Mouse (Mus musculus) G1E (cell line): ENCODE data around the gene Plekha7. TPM values are rescaled to one million over a fixed set of nuclear protein-coding genes. Genes with fewer than 3 reads are reported as not detected.
A peak's percentile ranks its signal among the peaks of the same experiment; 100 is the strongest.

Experiments used
- ATAC-seq: 2 replicates; pipeline ENCODE4 v1.8.0; 2016; ENCODE audit warnings: mild to moderate bottlenecking; ENCODE audit not compliant: insufficient number of reproducible peaks, poor library complexity, low FRiP score, severe bottlenecking; ENCODE audit errors: extremely low read depth
- DNase-seq: peaks from one replicate; pipeline ENCODE4 v3.0.0; 2012; ENCODE audit warnings: low spot score
- H3K27me3 ChIP-seq: 2 replicates; pipeline ENCODE4 v1.6.1; 2012; ENCODE audit warnings: mild to moderate bottlenecking, low read length, inconsistent platforms; ENCODE audit not compliant: insufficient read depth
- H3K36me3 ChIP-seq: replicated peaks from 2 replicates; pipeline ENCODE3; 2012; ENCODE audit warnings: mild to moderate bottlenecking, inconsistent platforms
- H3K4me1 ChIP-seq: 2 replicates; pipeline ENCODE4 v1.6.1; 2012; ENCODE audit warnings: low read depth, low read length, inconsistent platforms, mixed read lengths; ENCODE audit not compliant: insufficient read depth
- H3K4me3 ChIP-seq: 2 replicates; pipeline ENCODE4 v1.5.1; 2012; ENCODE audit warnings: low read depth, mild to moderate bottlenecking, inconsistent platforms, low read length, moderate library complexity, mixed read lengths
- H3K9me3 ChIP-seq: replicated peaks from 2 replicates; pipeline ENCODE4 v1.6.1; 2012; ENCODE audit warnings: inconsistent platforms
- CTCF ChIP-seq: IDR thresholded peaks from 2 replicates; pipeline ENCODE4 v1.5.1; 2012; ENCODE audit warnings: low read depth, low read length, inconsistent platforms, mixed read lengths
- GATA1 ChIP-seq: IDR thresholded peaks from 2 replicates; pipeline ENCODE4 v1.6.1; 2012; ENCODE audit warnings: borderline replicate concordance, low read length, inconsistent platforms, mixed read lengths
- GATA2 ChIP-seq: IDR thresholded peaks from 2 replicates; pipeline ENCODE4 v1.6.1; 2012; ENCODE audit warnings: low read depth, low read length, inconsistent platforms, borderline replicate concordance
- POLR2AphosphoS5 ChIP-seq: IDR thresholded peaks from 2 replicates; pipeline ENCODE4 v1.6.1; 2012; ENCODE audit warnings: low read depth, low read length, inconsistent platforms; ENCODE audit not compliant: insufficient replicate concordance
- TAL1 ChIP-seq: conservative IDR thresholded peaks from 2 replicates; pipeline ENCODE4 v1.6.1; 2012; ENCODE audit warnings: low read depth, low read length, inconsistent platforms, mixed read lengths
- polyA plus RNA-seq: library from polyadenylated mRNA; stranded (reverse); fragments of >175 nt; gene quantifications from 2 replicates; pipeline ENCODE4 v1.2.3, GENCODE M21; 2012
- total RNA-seq, 2 experiments: library from RNA; stranded (forward) in 1 of 2; stranded (reverse) in 1 of 2; fragments of 200-1000 nt in 1 of 2; fragments of >200 nt in 1 of 2; fragmentation: Nextera tagmentation in 1 of 2; gene quantifications; 2 replicates each; pipeline ENCODE4 v1.2.3; 2014 to 2017

The Plekha7 gene
- total and polyA plus RNA-seq, 3 experiments, result 10.1 to 33.4 (median 18.5) TPM

DNA sequence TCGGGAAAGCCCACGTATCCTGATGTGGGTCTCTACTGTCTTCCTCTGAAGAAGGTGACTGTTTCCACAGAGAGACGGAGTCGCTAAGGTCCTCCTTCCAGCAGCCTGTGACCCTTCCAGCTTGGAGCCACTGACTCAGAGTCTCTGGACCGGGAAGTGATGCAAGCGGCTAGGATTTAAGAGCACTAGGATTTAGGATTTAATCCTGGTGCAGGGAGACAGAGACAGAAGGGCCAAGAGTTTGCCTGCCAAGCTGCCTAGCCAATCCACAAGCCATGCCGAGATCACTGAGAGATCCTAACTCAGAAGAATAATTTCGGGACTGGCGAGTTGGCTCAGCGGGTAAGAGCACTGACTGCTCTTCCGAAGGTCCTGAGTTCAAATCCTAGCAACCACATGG, 59.6 kb downstream of the Plekha7 start:
- ATAC-seq (no peak), DNase-seq (no peak)
- H3K36me3 ChIP-seq, result peaks cover 7% of the 10 kb centered on the region
- TF ChIP-seq GATA2 (no peak), POLR2AphosphoS5 (no peak), CTCF (no peak), GATA1 (no peak), TAL1 (no peak)
- no peaks in the 10 kb centered on the region for H3K9me3 ChIP-seq
- no peaks in the 10 kb centered on the region for H3K27me3 ChIP-seq
- H3K4me3 ChIP-seq, result no peak overlapping the region
- H3K4me1 ChIP-seq, result peaks cover 21% of the 10 kb centered on the region

DNA sequence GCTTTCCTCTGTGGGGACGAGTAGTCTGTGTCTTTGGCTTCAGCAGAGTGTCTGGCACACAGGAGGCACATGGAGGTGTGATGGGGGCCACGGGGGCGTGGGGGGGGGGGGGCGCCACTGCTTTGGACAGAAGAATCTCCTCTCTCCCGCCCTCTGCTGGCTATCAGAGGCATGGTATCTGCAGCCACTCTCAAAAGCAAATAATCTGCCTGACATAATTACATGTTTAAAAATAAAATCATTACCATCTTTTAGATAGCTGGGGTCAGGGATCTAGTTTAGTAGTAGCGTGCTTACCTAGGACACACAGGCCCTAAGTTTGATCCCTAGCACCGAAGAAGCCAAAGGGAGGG, 60.8 kb downstream of the Plekha7 start:
- peaks cover 7% of the 10 kb centered on the region for H3K36me3 ChIP-seq
- no peak for DNase-seq
- peaks cover 15% of the 10 kb centered on the region for H3K4me1 ChIP-seq
- no peaks in the 10 kb centered on the region for H3K27me3 ChIP-seq
- no peaks in the 10 kb centered on the region for H3K9me3 ChIP-seq
- TF ChIP-seq GATA1, result no peak
- no peak overlapping the region for H3K4me3 ChIP-seq
- ATAC-seq, result no peak

DNA sequence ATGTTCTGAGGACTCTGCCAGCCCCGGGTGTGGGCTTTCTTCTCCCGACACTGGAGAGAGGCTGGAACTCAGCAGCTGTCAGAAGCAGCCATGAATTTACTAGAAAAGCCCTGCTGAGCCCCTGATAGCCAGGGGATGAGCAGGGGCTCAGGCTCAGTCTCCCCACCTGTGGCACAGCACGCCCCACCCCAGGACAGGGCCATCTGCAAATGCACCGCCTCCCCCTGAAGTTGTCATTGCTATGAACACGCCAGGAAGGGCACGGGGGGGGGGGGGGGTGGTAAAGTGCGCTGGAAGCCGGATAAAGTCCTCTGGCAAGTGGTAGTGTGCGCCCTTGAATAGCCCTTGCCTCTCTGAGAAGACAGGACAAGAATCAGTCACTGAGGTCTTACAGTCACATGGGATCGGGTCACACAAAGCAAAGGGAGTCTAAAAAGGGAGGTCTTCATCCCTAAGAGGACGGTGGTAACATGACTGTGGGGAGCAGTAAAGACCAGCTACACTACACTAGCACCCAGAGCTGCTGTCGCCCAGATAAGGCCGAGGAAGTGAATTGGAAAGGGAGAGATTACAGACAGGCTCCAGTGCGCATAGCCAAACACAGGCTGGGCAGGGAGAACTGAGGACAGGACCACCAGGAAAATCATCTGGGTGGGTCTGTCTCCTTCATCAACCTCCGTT, 61.3 kb downstream of the Plekha7 start:
- Histone ChIP-seq H3K36me3 (peaks cover 8% of the 10 kb centered on the region), H3K9me3 (no peaks in the 10 kb centered on the region), H3K4me1 (peaks cover 14% of the 10 kb centered on the region), H3K4me3 (no peak overlapping the region), H3K27me3 (no peaks in the 10 kb centered on the region)
- TF ChIP-seq POLR2AphosphoS5 (no peak), CTCF (no peak), GATA2 (no peak)
- ATAC-seq (no peak), DNase-seq (no peak)

DNA sequence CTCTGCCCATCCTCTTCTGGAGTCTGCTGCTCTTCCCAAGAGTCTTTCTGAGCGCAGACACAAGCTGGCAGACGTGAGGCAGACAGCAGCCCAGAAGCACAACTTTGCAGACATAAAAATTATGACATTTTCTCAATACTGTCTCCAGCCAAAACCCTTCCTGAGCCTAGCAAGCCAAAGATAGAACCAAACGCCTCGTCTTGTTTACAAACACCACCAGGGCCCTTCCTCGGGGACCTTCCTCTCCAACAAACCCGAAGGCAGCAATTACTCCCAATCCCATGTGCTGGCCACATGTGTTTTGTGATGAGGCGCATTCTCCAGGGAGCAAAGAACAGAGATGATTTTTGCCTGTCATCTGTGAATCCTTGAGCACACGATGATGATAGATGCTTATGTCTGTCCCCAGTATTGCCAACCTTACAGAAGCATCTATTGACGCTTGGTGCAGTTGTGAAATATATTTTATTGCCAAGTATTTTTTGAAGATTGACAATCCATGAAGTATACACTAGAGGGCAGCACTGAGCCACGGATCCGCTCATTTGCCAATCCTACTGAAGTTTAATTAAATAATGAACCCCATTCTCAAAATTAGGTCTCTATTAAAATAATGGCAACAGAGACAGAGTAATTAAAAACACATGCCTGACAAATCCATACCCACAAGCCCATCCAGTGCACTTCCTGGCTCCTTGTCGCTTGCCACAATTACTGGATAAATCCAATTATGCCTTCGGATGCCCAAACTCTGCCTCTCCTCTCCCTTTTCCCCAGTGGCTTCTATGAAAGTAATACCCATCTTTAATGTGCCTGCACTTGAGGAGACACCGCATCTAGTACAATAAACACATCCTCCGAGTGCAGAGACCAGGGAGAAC, 62.1 kb downstream of the Plekha7 start:
- Histone ChIP-seq H3K27me3 (no peaks in the 10 kb centered on the region), H3K4me1 (peaks cover 14% of the 10 kb centered on the region), H3K4me3 (no peak overlapping the region), H3K9me3 (no peaks in the 10 kb centered on the region), H3K36me3 (peaks cover 14% of the 10 kb centered on the region)
- TF ChIP-seq CTCF (peak; percentile 42; the same call in 1 of the 2 replicates), GATA1 (no peak)
- DNase-seq (no peak), ATAC-seq (no peak)

DNA sequence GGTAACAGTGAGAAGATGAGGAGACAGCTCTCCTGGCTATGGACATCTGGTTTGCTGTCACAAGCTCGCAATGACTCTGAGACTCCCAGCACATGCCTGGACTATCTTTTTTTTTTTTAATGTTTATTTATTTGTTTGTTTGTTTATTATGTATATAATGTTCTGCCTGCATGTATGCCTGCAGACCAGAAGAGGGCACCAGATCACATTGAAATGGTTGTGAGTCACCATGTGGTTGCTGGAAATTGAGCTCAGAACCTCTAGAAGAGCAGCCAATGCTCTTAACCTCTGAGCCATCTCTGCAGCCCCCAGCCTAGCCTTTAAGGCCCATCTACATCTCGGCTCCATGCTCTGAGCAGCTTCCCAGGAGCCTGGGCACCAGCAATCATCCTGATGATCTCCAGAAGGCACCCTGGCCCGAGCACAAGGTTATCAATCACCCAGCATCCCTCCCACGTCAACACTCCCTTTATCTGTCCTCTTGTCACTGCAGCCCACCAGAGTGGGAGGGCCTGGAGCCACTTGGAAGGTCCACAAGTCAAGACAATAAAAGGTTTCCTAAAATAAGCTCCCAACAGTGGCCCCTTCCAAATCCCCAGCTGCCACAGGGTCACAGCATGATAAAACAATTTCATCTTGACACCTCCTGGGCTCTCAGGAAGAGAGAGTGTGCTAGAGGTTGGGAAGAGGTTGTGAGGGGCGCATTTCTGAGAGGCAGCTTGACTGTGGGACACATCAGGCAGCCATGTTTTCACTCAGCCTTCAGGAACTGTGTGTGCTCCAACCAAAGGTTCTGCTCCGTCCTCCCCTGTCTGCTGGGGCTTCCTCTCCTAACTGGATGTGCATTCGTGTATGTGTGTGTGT, 63.6 kb downstream of the Plekha7 start:
- Histone ChIP-seq H3K36me3 (peaks cover 14% of the 10 kb centered on the region), H3K27me3 (no peaks in the 10 kb centered on the region)

DNA sequence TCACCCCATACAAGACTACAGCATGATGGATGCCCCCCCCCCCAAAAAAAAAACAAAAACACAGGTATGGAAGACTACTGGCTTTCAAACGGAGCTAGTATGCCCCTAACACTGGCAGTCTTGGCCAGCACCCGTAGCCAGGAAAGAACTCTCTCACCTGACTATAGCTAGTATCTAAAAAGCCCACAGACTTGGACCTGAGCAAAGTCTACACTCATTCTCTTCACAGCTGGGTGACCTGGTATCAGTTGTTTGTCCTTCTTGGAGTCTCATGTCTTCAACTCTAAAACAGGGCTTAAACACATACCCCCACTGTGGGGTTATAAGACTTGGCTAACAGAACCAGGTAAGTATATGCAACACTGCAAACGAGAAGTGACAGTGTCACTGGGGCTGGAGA, 65.4 kb downstream of the Plekha7 start:
- no peak overlapping the region for H3K4me3 ChIP-seq
- no peak for DNase-seq
- no peak for ATAC-seq
- TF ChIP-seq GATA1 (no peak), POLR2AphosphoS5 (no peak), TAL1 (no peak), CTCF (no peak), GATA2 (no peak)
- H3K4me1 ChIP-seq, result peaks cover 14% of the 10 kb centered on the region
- H3K36me3 ChIP-seq, result peaks cover 9% of the 10 kb centered on the region
- no peaks in the 10 kb centered on the region; the same call in 1 of the 2 replicates for H3K27me3 ChIP-seq
- no peaks in the 10 kb centered on the region for H3K9me3 ChIP-seq

More for the DNA sequence above, 63.6 kb downstream of the Plekha7 start:
- no peaks in the 10 kb centered on the region for H3K9me3 ChIP-seq
- ATAC-seq (no peak), DNase-seq (no peak)
- H3K4me1 ChIP-seq, result peaks cover 14% of the 10 kb centered on the region
- TF ChIP-seq GATA1 (no peak), GATA2 (no peak), POLR2AphosphoS5 (no peak), CTCF (0 out of 2 replicates have a peak, but pooled peaks have one; percentile 16), TAL1 (no peak)
- H3K4me3 ChIP-seq, result no peak overlapping the region
